Mouse (Mus musculus): ENCODE measurements around the gene Gkn2. TPM values are rescaled to one million over a fixed set of nuclear protein-coding genes. Genes with fewer than 3 reads are reported as not detected.

Gene Gkn2
- polyA plus RNA-seq (2012) = not detected in 2 replicates

GRCm38 (mm10) chr6:87373057-87373456, at the start of gene Gkn2:
Gene Gkn2 (plus strand): TSS chr6:87373357.
- no peak for TF ChIP-seq GATA1 (IDR thresholded peaks at IDR 0.05; ENCODE audit: low read length)

GRCm38 (mm10) chr6:87323381-87323780, 49.8 kb upstream of the Gkn2 start:
- TF ChIP-seq GATA1 (IDR thresholded peaks at IDR 0.05; ENCODE audit: low read length) = no peak

- no peak for TF ChIP-seq GATA1 (IDR thresholded peaks at IDR 0.05; ENCODE audit: low read length)
Observed at GRCm38 (mm10) chr6:87326932-87327331, 46.2 kb upstream of the Gkn2 start.

GRCm38 (mm10) chr6:87328265-87329173, 44.6 kb upstream of the Gkn2 start:
- no peak for TF ChIP-seq GATA1 (IDR thresholded peaks at IDR 0.05; ENCODE audit: low read length)

GRCm38 (mm10) chr6:87332380-87332779, 40.8 kb upstream of the Gkn2 start:
- no peak for TF ChIP-seq GATA1 (IDR thresholded peaks at IDR 0.05; ENCODE audit: low read length)

- no peak for TF ChIP-seq GATA1 (IDR thresholded peaks at IDR 0.05; ENCODE audit: low read length)
Observed at GRCm38 (mm10) chr6:87334361-87335090, 38.6 kb upstream of the Gkn2 start.

GRCm38 (mm10) chr6:87335091-87335934, 37.8 kb upstream of the Gkn2 start, which contains the start of gene Antxr1:
Gene Antxr1 (minus strand): TSS chr6:87335821.
- no peak for TF ChIP-seq GATA1 (IDR thresholded peaks at IDR 0.05; ENCODE audit: low read length)

- no peak for TF ChIP-seq GATA1 (IDR thresholded peaks at IDR 0.05; ENCODE audit: low read length)
Observed at GRCm38 (mm10) chr6:87335935-87336295, 37.2 kb upstream of the Gkn2 start.

GRCm38 (mm10) chr6:87350829-87351228, 22.3 kb upstream of the Gkn2 start, which contains the start of gene Gkn1:
Gene Gkn1 (minus strand): TSS chr6:87350942.
- no peak for TF ChIP-seq GATA1 (IDR thresholded peaks at IDR 0.05; ENCODE audit: low read length)

GRCm38 (mm10) chr6:87354441-87354840, 18.7 kb upstream of the Gkn2 start:
- TF ChIP-seq GATA1 (IDR thresholded peaks at IDR 0.05; ENCODE audit: low read length) = no peak

- TF ChIP-seq GATA1 (IDR thresholded peaks at IDR 0.05; ENCODE audit: low read length) = no peak
Observed at GRCm38 (mm10) chr6:87369223-87369622, 3.9 kb upstream of the Gkn2 start.

- no peak for TF ChIP-seq GATA1 (IDR thresholded peaks at IDR 0.05; ENCODE audit: low read length)
Observed at GRCm38 (mm10) chr6:87383926-87384691, 11.0 kb downstream of the Gkn2 start.

- no peak for TF ChIP-seq GATA1 (IDR thresholded peaks at IDR 0.05; ENCODE audit: low read length)
Observed at GRCm38 (mm10) chr6:87384761-87385160, 11.6 kb downstream of the Gkn2 start.

GRCm38 (mm10) chr6:87386203-87386602, 13.0 kb downstream of the Gkn2 start:
- no peak for TF ChIP-seq GATA1 (IDR thresholded peaks at IDR 0.05; ENCODE audit: low read length)

GRCm38 (mm10) chr6:87386681-87387080, 13.5 kb downstream of the Gkn2 start:
- TF ChIP-seq GATA1 (IDR thresholded peaks at IDR 0.05; ENCODE audit: low read length) = no peak

All from G1E-ER4 (cell line).